Mouse (Mus musculus): ENCODE data around the gene Cyb561. TPM values are rescaled to one million over a fixed set of nuclear protein-coding genes. Genes with fewer than 3 reads are reported as not detected.

The Cyb561 gene
- total RNA-seq, 1 experiment from 2014 or later = 2.2 TPM

DNA sequence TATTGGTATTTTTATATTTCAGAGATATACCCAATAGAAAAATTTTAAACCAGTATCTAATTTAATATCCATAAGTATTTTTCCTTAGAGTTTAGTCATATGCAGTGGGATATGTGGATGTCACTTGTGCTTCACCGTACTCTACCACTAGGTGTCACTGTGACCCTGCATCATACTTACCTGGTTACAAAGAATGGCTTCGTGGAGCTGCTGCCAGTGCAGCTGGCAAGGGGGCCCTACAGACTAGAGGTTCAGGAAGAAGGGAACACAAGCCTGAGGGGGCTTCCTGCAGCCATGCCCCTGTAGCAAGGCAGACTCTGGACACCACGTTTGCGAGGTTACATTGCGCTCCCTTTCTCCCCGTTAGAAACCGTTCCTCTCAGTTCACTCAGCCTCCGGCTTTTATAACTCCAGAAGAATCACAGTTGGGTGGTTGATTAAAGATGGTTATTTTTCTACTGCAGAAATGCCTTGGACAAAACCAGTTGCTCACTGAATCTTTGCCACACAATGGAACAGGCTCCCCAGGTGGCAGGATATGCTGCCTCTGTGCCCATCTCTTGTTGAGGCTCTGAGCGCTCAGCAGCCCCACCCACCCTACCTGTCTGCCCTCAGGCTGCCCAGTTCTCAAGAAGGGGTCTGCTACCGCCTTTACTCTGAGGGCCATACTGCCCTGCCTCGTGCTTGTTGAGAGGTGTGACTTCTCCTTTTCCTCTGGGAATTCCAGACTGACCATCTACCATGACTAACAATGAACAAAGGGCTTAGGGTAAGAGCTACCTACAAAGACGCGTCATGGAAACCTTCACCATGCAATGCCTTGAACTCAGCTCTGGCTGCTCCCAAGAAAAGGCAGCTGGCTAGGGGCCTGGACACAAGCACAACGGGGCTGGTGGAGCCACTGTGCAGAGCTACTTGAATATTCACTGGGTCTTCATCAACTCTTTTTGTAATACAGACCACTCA, 25.8 kb downstream of the Cyb561 start:
- ATAC-seq (replicated peaks; ENCODE audit: low read depth, poor library complexity, severe bottlenecking) = peak; percentile 98

DNA sequence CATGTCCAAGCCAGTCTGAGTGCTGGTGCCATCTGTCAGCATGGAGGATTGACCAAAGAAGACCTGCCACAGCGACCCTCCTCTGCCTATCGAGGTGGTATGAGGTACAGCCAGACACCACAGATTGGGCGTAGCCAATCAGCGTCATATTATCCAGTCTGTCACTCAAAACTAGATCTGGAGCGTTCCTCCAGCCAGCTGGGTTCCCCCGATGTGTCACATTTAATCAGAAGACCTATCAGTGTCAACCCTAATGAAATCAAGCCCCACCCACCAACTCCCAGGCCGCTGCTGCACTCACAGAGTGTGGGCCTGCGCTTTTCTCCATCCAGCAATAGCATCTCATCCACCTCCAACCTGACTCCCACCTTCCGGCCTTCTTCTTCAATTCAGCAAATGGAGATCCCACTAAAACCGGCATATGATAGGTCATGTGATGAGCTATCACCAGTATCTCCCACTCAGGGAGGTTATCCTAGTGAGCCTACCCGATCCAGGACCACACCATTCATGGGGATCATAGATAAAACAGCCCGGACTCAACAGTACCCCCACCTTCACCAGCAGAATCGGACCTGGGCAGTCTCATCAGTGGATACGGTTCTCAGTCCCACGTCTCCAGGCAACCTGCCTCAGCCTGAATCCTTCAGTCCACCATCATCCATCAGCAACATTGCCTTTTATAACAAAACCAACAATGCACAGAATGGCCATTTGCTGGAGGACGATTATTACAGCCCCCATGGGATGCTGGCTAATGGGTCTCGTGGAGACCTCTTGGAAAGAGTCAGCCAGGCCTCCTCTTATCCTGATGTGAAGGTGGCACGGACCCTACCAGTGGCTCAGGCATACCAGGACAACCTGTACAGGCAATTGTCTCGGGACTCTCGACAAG, 30.1 kb downstream of the Cyb561 start:
- ATAC-seq (replicated peaks; ENCODE audit: low read depth, poor library complexity, severe bottlenecking) = no peak

DNA sequence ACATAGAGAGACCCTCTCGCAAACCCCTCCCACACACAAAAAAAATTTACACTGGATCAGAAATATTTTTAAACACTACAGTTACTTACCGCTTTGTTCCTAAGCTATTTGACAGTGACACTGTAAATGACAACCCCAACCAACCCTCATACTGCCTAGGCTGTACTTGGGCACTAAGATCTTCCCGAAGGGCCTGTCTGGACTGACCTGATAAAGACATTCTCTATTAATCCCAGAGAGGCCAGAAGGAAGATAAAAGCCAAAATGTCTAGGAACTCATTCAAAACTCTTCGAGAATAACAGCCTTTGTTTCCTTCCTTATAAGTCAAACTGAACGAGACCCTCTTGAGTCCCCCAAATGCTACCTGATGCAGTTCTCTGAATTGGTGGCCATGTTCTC, 31.9 kb downstream of the Cyb561 start:
- no peak for ATAC-seq (replicated peaks; ENCODE audit: low read depth, poor library complexity, severe bottlenecking)

DNA sequence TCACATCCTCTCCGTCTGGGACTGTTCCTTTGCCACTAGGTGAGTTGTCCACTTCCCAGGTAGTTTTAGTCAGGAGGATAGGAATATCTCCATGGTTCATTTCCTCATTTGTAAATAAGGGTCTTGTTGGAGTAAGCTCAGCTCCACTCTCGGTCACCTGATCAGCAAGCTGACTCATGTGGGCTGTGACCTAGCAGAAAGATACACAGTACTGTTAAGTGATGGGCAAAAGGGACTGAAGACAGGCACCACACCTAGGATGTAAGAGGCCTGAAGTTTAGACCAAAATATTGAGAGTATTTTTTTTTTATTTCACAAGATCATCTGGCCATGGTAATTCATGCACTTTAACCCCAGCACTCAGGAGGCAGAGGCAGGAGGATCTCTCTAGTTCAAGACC, 32.3 kb downstream of the Cyb561 start:
- no peak for ATAC-seq (replicated peaks; ENCODE audit: low read depth, poor library complexity, severe bottlenecking)

DNA sequence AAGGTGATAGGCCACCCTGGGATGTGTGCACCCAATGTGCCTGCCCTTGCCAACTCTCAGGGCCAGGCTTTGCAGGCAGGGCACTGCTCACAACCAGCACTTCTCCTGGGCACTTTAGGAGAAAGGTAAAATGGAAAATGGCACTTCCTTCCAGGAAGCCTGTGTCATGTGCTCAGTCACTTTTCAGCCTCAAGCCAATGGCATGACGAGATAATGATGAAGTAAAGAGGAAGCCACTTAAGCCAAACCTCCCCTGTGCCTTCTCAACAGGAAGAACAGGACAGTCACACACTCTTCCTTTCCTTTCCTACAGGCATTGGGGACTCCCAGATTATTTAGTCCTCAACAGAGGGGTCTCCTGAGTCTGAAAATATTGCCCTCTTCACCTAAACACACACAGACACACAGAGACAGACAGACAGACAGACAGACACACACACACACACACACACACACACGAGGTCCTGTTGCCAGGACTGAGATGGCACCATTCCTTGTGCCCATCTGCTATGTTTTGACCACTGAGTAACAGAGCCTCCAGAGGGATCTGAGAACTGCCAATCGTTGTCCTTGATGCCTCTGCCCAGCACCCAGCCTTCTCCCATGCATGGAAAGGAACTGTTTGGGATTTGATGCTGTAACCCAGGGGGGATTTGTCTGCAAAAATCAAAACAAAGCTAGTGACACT, 32.9 kb downstream of the Cyb561 start:
- 0 out of 2 replicates have a peak, but pooled peaks have one; percentile 18 for ATAC-seq (replicated peaks; ENCODE audit: low read depth, poor library complexity, severe bottlenecking)

DNA sequence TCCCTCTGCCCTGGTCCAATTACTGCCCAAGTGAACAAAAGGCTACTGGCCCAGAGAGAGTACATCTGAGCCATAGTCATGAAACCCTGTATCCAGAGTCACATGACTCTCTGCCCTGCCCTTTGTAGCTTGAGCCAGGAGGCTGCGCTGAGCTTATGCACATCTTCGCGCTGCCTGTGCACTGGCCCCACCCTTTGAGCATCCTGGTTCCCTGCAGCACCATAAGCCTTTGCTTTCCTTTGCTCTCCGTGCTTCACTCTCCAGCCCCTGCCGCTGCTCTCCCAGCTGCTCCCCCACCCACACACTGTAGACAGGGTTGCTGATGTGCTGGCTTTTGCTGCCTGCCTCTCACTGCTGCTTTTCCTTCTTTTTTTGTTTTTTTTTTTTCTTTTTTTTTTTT, 39.6 kb downstream of the Cyb561 start:
- no peak for ATAC-seq (replicated peaks; ENCODE audit: low read depth, poor library complexity, severe bottlenecking)

DNA sequence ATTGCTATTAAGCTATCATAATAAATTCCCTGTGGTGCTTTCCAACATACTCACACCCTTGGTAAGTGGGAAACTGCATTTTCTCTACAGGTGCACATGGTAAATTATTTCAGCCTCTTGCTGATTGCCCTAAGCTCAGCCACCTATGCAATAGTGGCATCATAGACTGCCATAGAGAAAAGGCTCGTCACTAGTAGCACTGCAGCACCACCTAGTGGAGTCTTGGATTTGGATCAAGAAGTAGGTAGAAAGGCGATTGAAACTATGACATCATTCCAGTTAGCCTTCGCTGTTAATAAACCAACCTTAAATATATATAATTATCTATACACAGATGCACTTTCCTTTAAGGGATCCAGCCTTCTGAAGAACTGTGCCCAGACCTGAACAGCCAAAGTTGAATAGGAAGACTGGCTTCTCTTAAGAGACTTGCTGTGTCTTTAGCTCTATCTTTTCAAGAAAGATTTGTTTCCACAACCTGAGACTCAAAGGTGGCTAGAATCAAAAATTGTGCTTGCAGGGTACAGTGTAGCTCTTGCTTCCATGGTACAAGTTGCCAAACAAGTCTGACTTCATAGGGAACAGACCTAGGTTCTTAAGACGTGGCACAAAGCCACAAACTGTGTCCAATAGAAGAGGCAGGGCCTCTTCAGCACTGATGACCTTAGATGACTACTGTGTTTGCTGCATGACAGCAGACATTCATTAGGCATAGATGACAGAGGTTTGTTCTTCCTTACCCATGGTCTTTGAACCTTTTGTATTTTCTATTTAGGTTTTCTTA, 41.4 kb downstream of the Cyb561 start:
- peak; percentile 74 for ATAC-seq (replicated peaks; ENCODE audit: low read depth, poor library complexity, severe bottlenecking)

DNA sequence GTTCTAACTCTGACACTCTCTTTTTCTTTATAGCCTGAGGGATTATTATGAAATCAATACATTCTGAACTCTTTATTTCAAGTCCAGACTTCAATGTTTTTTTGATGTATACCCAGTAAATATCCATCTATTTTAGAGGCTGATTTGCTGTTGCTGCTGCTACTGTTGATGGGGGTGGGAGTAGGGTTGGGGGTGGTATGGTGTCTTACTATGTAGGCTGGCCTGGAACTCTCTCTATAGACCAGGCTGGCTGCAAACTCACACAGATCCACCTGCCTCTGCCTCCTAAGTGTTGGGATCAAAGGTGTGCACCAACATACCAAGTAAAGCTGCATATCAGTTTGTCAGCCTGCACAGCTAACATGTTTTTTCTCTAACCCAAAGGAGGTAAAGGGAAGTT, 42.0 kb downstream of the Cyb561 start:
- no peak for ATAC-seq (replicated peaks; ENCODE audit: low read depth, poor library complexity, severe bottlenecking)

DNA sequence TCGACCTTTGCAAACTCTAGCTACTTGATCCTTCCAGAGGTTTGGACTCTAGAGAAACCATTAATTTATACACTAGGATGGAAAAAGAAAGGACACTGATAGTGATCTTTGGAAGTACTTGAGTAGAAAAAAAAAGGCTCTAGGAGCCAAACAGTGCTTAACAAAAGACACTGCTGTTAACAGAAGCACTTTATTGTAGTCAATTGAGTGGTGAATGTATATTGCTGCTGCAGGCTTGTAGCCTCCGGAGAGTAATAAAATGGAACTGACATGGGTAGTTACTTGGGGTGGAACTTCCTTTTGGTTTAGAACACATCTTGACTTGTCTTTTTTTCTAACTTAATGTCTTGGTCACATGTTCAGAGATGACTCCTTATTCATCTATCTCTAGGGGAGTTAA, 43.5 kb downstream of the Cyb561 start:
- no peak for ATAC-seq (replicated peaks; ENCODE audit: low read depth, poor library complexity, severe bottlenecking)

DNA sequence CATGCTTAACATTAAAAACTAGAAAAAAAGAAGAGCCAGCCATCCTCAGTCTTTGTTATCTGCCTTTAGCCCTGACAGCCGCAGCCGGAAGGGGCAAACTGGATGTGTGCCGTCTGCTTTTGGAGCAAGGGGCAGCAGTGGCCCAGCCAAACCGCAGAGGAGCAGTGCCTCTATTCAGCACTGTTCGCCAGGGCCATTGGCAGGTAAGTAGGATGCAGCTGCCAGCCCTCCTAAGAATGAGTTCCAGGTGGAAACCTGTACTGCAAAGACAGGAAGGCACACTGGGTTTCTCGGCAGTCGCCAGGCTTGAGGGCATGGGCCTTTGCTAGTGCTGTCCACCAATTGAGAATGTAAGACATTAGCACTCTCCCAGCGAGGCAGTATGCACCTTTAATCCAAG, 44.2 kb downstream of the Cyb561 start:
- ATAC-seq (replicated peaks; ENCODE audit: low read depth, poor library complexity, severe bottlenecking) = no peak

DNA sequence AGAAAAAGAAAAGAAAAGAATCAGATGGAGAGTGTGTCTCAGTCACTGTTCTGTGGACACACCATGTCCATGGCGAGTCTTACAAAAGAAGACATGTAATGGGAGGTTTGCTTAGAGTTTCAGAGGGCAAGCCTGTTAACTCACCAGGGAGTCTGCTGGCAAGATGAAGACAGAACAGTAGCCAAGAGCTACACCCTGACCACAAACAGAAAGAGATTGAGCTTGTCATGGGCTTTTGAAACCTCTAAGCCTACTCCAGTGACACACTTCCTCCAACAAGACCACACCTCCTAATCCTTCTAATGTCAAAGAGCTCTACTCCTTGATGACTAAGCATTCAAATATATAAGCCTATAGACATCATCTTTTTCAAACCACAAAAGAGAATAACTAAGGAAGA, 45.8 kb downstream of the Cyb561 start:
- no peak for ATAC-seq (replicated peaks; ENCODE audit: low read depth, poor library complexity, severe bottlenecking)

DNA sequence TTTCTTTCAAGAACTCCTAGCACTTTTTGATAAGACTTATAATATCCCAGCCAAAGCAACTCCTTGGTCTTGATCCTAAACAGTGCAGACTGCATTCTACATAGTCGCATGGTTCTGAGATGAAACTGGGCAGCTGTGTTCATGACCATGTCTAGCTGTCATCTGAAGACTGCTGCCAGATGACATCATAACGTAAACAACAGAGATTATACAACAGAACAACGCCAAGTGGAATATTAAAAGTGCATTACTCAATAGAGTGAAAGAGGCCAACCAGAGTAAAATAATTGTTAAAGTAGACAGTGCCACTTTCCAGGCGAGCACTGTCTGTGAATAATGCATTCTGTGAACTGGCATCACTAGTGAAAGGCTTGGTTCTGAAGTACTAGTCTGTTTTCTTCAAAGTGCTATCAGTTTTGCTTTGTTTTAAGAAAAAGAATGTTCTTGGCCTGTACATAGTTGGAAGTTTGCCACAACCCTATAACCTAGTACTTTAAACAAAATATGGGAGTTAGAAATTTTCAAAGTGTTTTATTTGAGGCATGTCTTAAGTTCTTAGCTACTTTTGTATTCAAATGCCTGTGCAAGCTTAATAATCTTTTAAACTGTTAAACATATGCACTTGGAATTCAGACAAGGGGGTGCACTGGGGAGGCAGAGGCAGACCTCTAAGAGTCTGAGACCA, 47.5 kb downstream of the Cyb561 start:
- no peak for ATAC-seq (replicated peaks; ENCODE audit: low read depth, poor library complexity, severe bottlenecking)

DNA sequence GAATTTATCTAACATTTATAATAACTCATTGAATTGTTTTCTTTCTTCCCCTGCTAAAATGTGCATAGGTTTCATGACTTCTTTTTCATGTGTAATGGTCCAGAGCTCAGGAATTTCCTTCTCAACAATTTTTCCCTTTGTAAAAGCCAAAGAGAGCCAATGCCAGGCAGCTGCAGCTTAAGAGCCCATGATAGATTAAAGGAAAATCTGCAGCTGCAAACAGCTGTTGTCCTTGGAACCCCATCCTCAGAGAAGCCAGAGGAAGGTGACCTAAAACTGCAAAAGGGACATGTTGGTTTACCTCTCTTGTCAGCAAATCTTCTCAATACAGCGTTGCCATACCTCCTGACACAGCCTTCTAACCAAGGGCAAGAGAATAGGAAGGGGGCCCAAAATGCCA, 50.2 kb downstream of the Cyb561 start:
- ATAC-seq (replicated peaks; ENCODE audit: low read depth, poor library complexity, severe bottlenecking) = no peak

DNA sequence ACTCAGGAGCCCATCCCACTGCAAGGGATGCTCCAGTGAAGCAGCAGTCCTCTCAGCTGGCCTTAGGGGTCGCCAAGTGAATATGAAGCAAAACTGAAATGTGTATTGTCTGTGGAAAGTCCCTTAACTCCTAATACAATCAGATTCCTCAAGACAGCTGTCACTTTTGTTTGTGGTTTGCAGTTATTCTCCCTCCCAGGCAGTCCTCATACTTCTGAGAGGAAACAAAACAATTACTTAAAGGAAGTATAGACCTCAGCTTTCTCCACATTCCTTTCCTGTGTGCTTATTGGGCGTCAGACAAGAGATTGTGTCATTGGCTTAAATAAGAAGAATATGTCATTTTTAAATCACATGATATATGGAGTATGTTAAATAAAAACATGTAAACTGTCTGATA, 51.6 kb downstream of the Cyb561 start:
- ATAC-seq (replicated peaks; ENCODE audit: low read depth, poor library complexity, severe bottlenecking) = peak; percentile 76

DNA sequence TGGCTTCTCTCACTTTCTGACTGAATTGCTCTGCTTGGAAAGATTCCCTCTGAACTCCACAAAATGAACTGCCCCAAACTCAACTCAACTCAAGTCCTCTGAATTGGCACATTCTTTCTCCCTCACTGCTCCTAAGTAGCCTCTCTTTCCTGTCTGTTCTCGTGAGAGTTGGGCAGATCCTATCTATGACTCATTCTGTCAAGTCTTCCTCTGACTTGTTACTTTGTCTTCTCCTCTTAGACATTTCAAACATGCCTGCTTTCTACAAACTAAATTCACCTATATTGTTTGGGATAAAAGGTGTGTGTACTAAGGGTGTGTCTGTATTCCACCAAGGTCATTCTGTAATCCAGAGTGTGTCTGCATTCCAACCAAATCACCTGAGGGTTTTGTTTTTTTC, 54.0 kb downstream of the Cyb561 start:
- no peak for ATAC-seq (replicated peaks; ENCODE audit: low read depth, poor library complexity, severe bottlenecking)

DNA sequence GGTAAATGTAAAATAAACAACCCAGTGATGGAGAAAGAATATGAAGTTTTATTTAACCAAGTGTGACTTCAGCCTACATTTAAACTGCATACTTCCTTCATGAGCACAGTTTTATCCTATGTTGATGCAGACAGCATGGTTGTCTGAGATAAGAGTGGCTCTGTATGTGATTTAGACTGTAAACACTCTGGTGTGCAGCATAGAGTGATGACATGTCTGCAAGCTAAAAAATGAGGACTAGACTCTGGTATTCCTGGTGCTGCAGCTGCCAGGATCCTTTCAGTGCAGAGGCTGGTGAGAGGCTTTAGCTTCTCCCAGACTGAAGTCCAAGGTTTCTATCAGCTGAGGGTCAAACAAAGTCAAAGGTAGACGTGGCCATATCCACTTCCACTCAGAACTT, 65.9 kb downstream of the Cyb561 start:
- ATAC-seq (replicated peaks; ENCODE audit: low read depth, poor library complexity, severe bottlenecking) = no peak

DNA sequence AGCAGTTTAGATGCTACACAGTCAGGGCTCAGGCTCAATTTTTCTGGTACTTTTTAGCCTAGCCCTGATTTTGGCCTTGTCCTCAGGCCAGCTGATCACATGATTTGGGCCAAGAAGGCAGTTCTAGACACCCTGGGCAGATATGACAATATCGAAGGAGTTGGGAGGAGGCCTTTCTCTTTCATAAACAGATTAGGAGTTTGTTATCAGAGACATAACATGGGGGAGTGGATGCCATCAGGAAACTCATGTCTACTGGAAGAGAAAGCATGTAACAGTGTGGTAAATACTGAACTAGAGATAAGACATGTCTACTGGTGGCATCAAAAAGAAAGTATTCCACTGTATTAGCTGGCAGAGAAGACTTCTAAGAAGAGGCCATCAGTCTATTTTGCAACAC, 67.6 kb downstream of the Cyb561 start:
- no peak for ATAC-seq (replicated peaks; ENCODE audit: low read depth, poor library complexity, severe bottlenecking)

Data from common myeloid progenitor, adult 5-6 weeks (primary cell).